ENCODE assay signal across 8 mouse cellular contexts in genomic region chr5:137510014-137510501, GRCm38 (mm10). TPM values are rescaled to one million over a fixed set of nuclear protein-coding genes. Genes with fewer than 3 reads are reported as not detected.
DNase-seq lines count a peak whose midpoint lies in the region; ATAC-seq and TF ChIP-seq lines count a peak whose summit lies in the region.

No protein-coding gene starts in this region.

- peak overlapping the region; percentile 60 for H3K4me2 ChIP-seq in heart, embryonic 16.5 days (ENCODE audit: low read depth, low read length)
- H3K4me2 ChIP-seq in liver, postnatal 0 days (ENCODE audit: low read depth, low read length): peak overlapping the region; percentile 90
- H3K4me2 ChIP-seq in neural tube, embryonic 12.5 days (replicated peaks): peak overlapping the region; percentile 94
- peak overlapping the region; percentile 86 for H3K4me2 ChIP-seq in stomach, postnatal 0 days (replicated peaks; ENCODE audit: low read depth)

- H3K4me1 ChIP-seq in bone marrow macrophage, adult 2 months (ENCODE audit: control insufficient read depth, insufficient read depth, low read length): peaks cover 14% of the 10 kb centered on the region
- peaks cover 51% of the 10 kb centered on the region for H3K4me1 ChIP-seq in forebrain, embryonic 10.5 days
- H3K4me1 ChIP-seq in heart, embryonic 16.5 days (ENCODE audit: control insufficient read depth, insufficient read depth, low read length): peaks cover 35% of the 10 kb centered on the region
- H3K4me1 ChIP-seq in liver, postnatal 0 days (ENCODE audit: insufficient read depth): peaks cover 13% of the 10 kb centered on the region
- H3K4me1 ChIP-seq in neural tube, embryonic 12.5 days: peaks cover 40% of the 10 kb centered on the region
- H3K4me1 ChIP-seq in stomach, postnatal 0 days (replicated peaks; ENCODE audit: control insufficient read depth, insufficient read depth): no peaks in the 10 kb centered on the region

- TF ChIP-seq CTCF in bone marrow macrophage, adult 2 months (IDR thresholded peaks at IDR 0.05; ENCODE audit: low read depth, low read length): no peak
- no peak for TF ChIP-seq CTCF in liver, postnatal 0 days (IDR thresholded peaks at IDR 0.05; ENCODE audit: low read depth)
- no peak for TF ChIP-seq CTCF in stomach, postnatal 0 days (IDR thresholded peaks at IDR 0.05; ENCODE audit: low read depth)

- H3K36me3 ChIP-seq in forebrain, embryonic 10.5 days (replicated peaks): peaks cover 21% of the 10 kb centered on the region
- no peaks in the 10 kb centered on the region for H3K36me3 ChIP-seq in heart, embryonic 16.5 days (ENCODE audit: control insufficient read depth, insufficient read depth)
- no peaks in the 10 kb centered on the region for H3K36me3 ChIP-seq in liver, postnatal 0 days (replicated peaks; ENCODE audit: insufficient read depth, low read length)
- H3K36me3 ChIP-seq in neural tube, embryonic 12.5 days: no peaks in the 10 kb centered on the region
- H3K36me3 ChIP-seq in stomach, postnatal 0 days (ENCODE audit: control insufficient read depth, insufficient read depth, low read length): no peaks in the 10 kb centered on the region

- no peak for TF ChIP-seq POLR2A in bone marrow macrophage, adult 2 months (IDR thresholded peaks at IDR 0.05; ENCODE audit: borderline replicate concordance, low read depth, low read length)

- ATAC-seq in heart, embryonic 16.5 days (replicated peaks; ENCODE audit: extremely low read depth, insufficient read depth, low FRiP score): peak; percentile 80
- ATAC-seq in liver, postnatal 0 days: peak; percentile 84
- ATAC-seq in neural tube, embryonic 12.5 days (ENCODE audit: low FRiP score, low read depth): peak; percentile 70; the same call in 1 of the 2 replicates
- ATAC-seq in stomach, postnatal 0 days (ENCODE audit: low FRiP score, low TSS enrichment): peak; percentile 75

- peak overlapping the region; percentile 99 for H3K9ac ChIP-seq in heart, embryonic 16.5 days (ENCODE audit: low read length)
- H3K9ac ChIP-seq in liver, postnatal 0 days (replicated peaks): peak overlapping the region; percentile 93
- H3K9ac ChIP-seq in neural tube, embryonic 12.5 days: peak overlapping the region; percentile 100
- peak overlapping the region; percentile 96 for H3K9ac ChIP-seq in stomach, postnatal 0 days (ENCODE audit: low read length)

- H3K9me3 ChIP-seq in forebrain, embryonic 10.5 days: no peaks in the 10 kb centered on the region
- H3K9me3 ChIP-seq in heart, embryonic 16.5 days (replicated peaks; ENCODE audit: control insufficient read depth, low read length): 0 out of 2 replicates have a peak, but pooled peaks cover 3% of the 10 kb centered on the region
- no peaks in the 10 kb centered on the region for H3K9me3 ChIP-seq in liver, postnatal 0 days (ENCODE audit: low read length)
- no peaks in the 10 kb centered on the region for H3K9me3 ChIP-seq in neural tube, embryonic 12.5 days
- no peaks in the 10 kb centered on the region for H3K9me3 ChIP-seq in stomach, postnatal 0 days (ENCODE audit: control insufficient read depth, low read length)

- TF ChIP-seq EP300 in liver, postnatal 0 days (IDR thresholded peaks at IDR 0.05; ENCODE audit: low read depth): no peak
- TF ChIP-seq EP300 in stomach, postnatal 0 days (optimal IDR thresholded peaks at IDR 0.05): no peak

- H3K4me3 ChIP-seq in bone marrow macrophage, adult 2 months (ENCODE audit: insufficient read depth, low read length): peak overlapping the region; percentile 80
- peak overlapping the region; percentile 85 for H3K4me3 ChIP-seq in forebrain, embryonic 10.5 days
- peak overlapping the region; percentile 99 for H3K4me3 ChIP-seq in heart, embryonic 16.5 days (ENCODE audit: low read length)
- H3K4me3 ChIP-seq in liver, postnatal 0 days (ENCODE audit: low read depth, low read length): peak overlapping the region; percentile 90
- H3K4me3 ChIP-seq in neural tube, embryonic 12.5 days: peak overlapping the region; percentile 99
- H3K4me3 ChIP-seq in stomach, postnatal 0 days (ENCODE audit: low read depth, low read length): peak overlapping the region; percentile 98

- H3K27me3 ChIP-seq in forebrain, embryonic 10.5 days (ENCODE audit: poor library complexity, severe bottlenecking): no peaks in the 10 kb centered on the region
- H3K27me3 ChIP-seq in heart, embryonic 16.5 days (ENCODE audit: control insufficient read depth, insufficient read depth, low read length): no peaks in the 10 kb centered on the region
- no peaks in the 10 kb centered on the region for H3K27me3 ChIP-seq in liver, postnatal 0 days (ENCODE audit: insufficient read depth, low read length)
- no peaks in the 10 kb centered on the region for H3K27me3 ChIP-seq in neural tube, embryonic 12.5 days (replicated peaks)
- H3K27me3 ChIP-seq in stomach, postnatal 0 days (ENCODE audit: control insufficient read depth, insufficient read depth, low read length): no peaks in the 10 kb centered on the region

- under 1% methylated on average over 41 of the region's 52 CpGs for WGBS in forebrain, embryonic 10.5 days
- 3% methylated on average over 20 of the region's 52 CpGs for WGBS in heart, embryonic 16.5 days
- 3% methylated on average over 26 of the region's 52 CpGs for WGBS in liver, postnatal 0 days (ENCODE audit: insufficient replicate concordance)
- 2% methylated on average over 34 of the region's 52 CpGs for whole genome bisulfite sequencing in neural tube, embryonic 12.5 days
- WGBS in stomach, postnatal 0 days: under 1% methylated on average over 18 of the region's 52 CpGs

- DNase-seq in CD4-positive, CD25-positive, alpha-beta regulatory T cell, adult 2 months (ENCODE audit: low read depth, low spot score): peak; percentile 85
- peak; percentile 83 for DNase-seq in forebrain, embryonic 10.5 days (ENCODE audit: extremely low spot score, low spot score)
- peak; percentile 90 for DNase-seq in kidney, postnatal 14 days
- DNase-seq in liver, postnatal 0 days: peak; percentile 83
- DNase-seq in stomach, postnatal 0 days (ENCODE audit: low spot score): peak; percentile 85

- no peak overlapping the region for H3K27ac ChIP-seq in bone marrow macrophage, adult 2 months (ENCODE audit: insufficient read depth, low read depth, low read length)
- H3K27ac ChIP-seq in forebrain, embryonic 10.5 days: peak overlapping the region; percentile 96
- H3K27ac ChIP-seq in heart, embryonic 16.5 days (ENCODE audit: low read length): peak overlapping the region; percentile 88
- H3K27ac ChIP-seq in liver, postnatal 0 days (ENCODE audit: low read depth): peak overlapping the region; percentile 82
- H3K27ac ChIP-seq in neural tube, embryonic 12.5 days: peak overlapping the region; percentile 72
- peak overlapping the region; percentile 93 for H3K27ac ChIP-seq in stomach, postnatal 0 days (replicated peaks)

RNA-seq across cellular contexts. Expression of gene Pop7, which starts 7.7 kb away (rescaled TPM):
- 15.8 and 17.4 TPM in 2 replicates for polyA plus RNA-seq in bone marrow macrophage, adult 2 months (2012; ENCODE audit: insufficient read depth, insufficient read length, missing spikeins)
- polyA plus RNA-seq in forebrain, embryonic 10.5 days (2016; fragmentation: Nextera tagmentation; extraction: Ambion mirVana): 56.1 and 59.4 TPM in 2 replicates
- polyA plus RNA-seq in heart, embryonic 16.5 days (2015; fragmentation: Nextera tagmentation; extraction: Ambion mirVana): 43.3 and 45.5 TPM in 2 replicates
- 27.5 and 27.7 TPM in 2 replicates for polyA plus RNA-seq in liver, postnatal 0 days (2015; fragmentation: Nextera tagmentation; extraction: Ambion mirVana)
- polyA plus RNA-seq in neural tube, embryonic 12.5 days (2016; fragmentation: Nextera tagmentation; extraction: Ambion mirVana): 65.4 and 71.0 TPM in 2 replicates
- 37.9 and 39.9 TPM in 2 replicates for polyA plus RNA-seq in stomach, postnatal 0 days (2015; fragmentation: Nextera tagmentation; extraction: Ambion mirVana)

RNA-seq across cellular contexts. Expression of gene Gigyf1, which starts 8.3 kb away (rescaled TPM):
- polyA plus RNA-seq in bone marrow macrophage, adult 2 months (2012; ENCODE audit: insufficient read depth, insufficient read length, missing spikeins): 42.0 and 48.3 TPM in 2 replicates
- polyA plus RNA-seq in forebrain, embryonic 10.5 days (2016; fragmentation: Nextera tagmentation; extraction: Ambion mirVana): 13.5 and 14.0 TPM in 2 replicates
- 8.9 and 9.7 TPM in 2 replicates for polyA plus RNA-seq in heart, embryonic 16.5 days (2015; fragmentation: Nextera tagmentation; extraction: Ambion mirVana)
- polyA plus RNA-seq in liver, postnatal 0 days (2015; fragmentation: Nextera tagmentation; extraction: Ambion mirVana): 2.8 and 4.0 TPM in 2 replicates
- polyA plus RNA-seq in neural tube, embryonic 12.5 days (2016; fragmentation: Nextera tagmentation; extraction: Ambion mirVana): 17.6 and 19.4 TPM in 2 replicates
- 5.2 and 6.0 TPM in 2 replicates for polyA plus RNA-seq in stomach, postnatal 0 days (2015; fragmentation: Nextera tagmentation; extraction: Ambion mirVana)

RNA-seq across cellular contexts. Expression of gene Epo, which starts 23.0 kb away (rescaled TPM):
- not detected in 2 replicates for polyA plus RNA-seq in bone marrow macrophage, adult 2 months (2012; ENCODE audit: insufficient read depth, insufficient read length, missing spikeins)
- 2.9 and 4.8 TPM in 2 replicates for polyA plus RNA-seq in forebrain, embryonic 10.5 days (2016; fragmentation: Nextera tagmentation; extraction: Ambion mirVana)
- polyA plus RNA-seq in heart, embryonic 16.5 days (2015; fragmentation: Nextera tagmentation; extraction: Ambion mirVana): not detected in 2 replicates
- polyA plus RNA-seq in liver, postnatal 0 days (2015; fragmentation: Nextera tagmentation; extraction: Ambion mirVana): 0.13 and 0.26 TPM in 2 replicates
- polyA plus RNA-seq in neural tube, embryonic 12.5 days (2016; fragmentation: Nextera tagmentation; extraction: Ambion mirVana): not detected in 2 replicates
- not detected in 2 replicates for polyA plus RNA-seq in stomach, postnatal 0 days (2015; fragmentation: Nextera tagmentation; extraction: Ambion mirVana)

RNA-seq across cellular contexts. Expression of gene Gnb2, which starts 23.3 kb away (rescaled TPM):
- 547 and 604 TPM in 2 replicates for polyA plus RNA-seq in bone marrow macrophage, adult 2 months (2012; ENCODE audit: insufficient read depth, insufficient read length, missing spikeins)
- polyA plus RNA-seq in forebrain, embryonic 10.5 days (2016; fragmentation: Nextera tagmentation; extraction: Ambion mirVana): 287 and 288 TPM in 2 replicates
- polyA plus RNA-seq in heart, embryonic 16.5 days (2015; fragmentation: Nextera tagmentation; extraction: Ambion mirVana): 276 and 285 TPM in 2 replicates
- 165 and 177 TPM in 2 replicates for polyA plus RNA-seq in liver, postnatal 0 days (2015; fragmentation: Nextera tagmentation; extraction: Ambion mirVana)
- polyA plus RNA-seq in neural tube, embryonic 12.5 days (2016; fragmentation: Nextera tagmentation; extraction: Ambion mirVana): 468 and 494 TPM in 2 replicates
- polyA plus RNA-seq in stomach, postnatal 0 days (2015; fragmentation: Nextera tagmentation; extraction: Ambion mirVana): 345 and 374 TPM in 2 replicates

RNA-seq across cellular contexts. Expression of gene Zan, which starts 33.2 kb away (rescaled TPM):
- not detected in 2 replicates for polyA plus RNA-seq in bone marrow macrophage, adult 2 months (2012; ENCODE audit: insufficient read depth, insufficient read length, missing spikeins)
- 0.10 and 0.12 TPM in 2 replicates for polyA plus RNA-seq in forebrain, embryonic 10.5 days (2016; fragmentation: Nextera tagmentation; extraction: Ambion mirVana)
- 0.02 and 0.09 TPM in 2 replicates for polyA plus RNA-seq in heart, embryonic 16.5 days (2015; fragmentation: Nextera tagmentation; extraction: Ambion mirVana)
- polyA plus RNA-seq in liver, postnatal 0 days (2015; fragmentation: Nextera tagmentation; extraction: Ambion mirVana): 0.01 and 0.06 TPM in 2 replicates
- polyA plus RNA-seq in neural tube, embryonic 12.5 days (2016; fragmentation: Nextera tagmentation; extraction: Ambion mirVana): 0.04 and 0.09 TPM in 2 replicates
- 0.79 and 0.96 TPM in 2 replicates for polyA plus RNA-seq in stomach, postnatal 0 days (2015; fragmentation: Nextera tagmentation; extraction: Ambion mirVana)
